Mouse (Mus musculus): Measurements from ENCODE around the gene Eif1ax. TPM values are rescaled to one million over a fixed set of nuclear protein-coding genes. Genes with fewer than 3 reads are reported as not detected.
A peak's percentile ranks its signal among the peaks of the same experiment; 100 is the strongest.
"Not testable (repeated sequence)": the region's sequence is repeated elsewhere in the genome, so short reads cannot be mapped to it uniquely, and the experiment has no call there.

Gene Eif1ax
- polyA plus RNA-seq (2015; fragmentation: Nextera tagmentation; extraction: Ambion mirVana), result 108 and 118 TPM in 2 replicates

- peaks cover 4% of the 10 kb centered on the region; the same call in 1 of the 2 replicates for H3K36me3 ChIP-seq
These were observed at the start of gene Eif1ax for GRCm38 (mm10) chrX:159371831-159372752. Eif1ax (plus strand) TSS chrX:159372178.

GRCm38 (mm10) chrX:159364506-159364905 lies 7.5 kb upstream of the Eif1ax start:
- no peak for ATAC-seq (ENCODE audit: low read depth)

More at GRCm38 (mm10) chrX:159371831-159372752, at the start of gene Eif1ax:
- Histone ChIP-seq H3K27ac (replicated peaks) (peak within 1 kb of the TSS; percentile 81), H3K27me3 (no peaks in the 10 kb centered on the region), H3K9ac (peak within 1 kb of the TSS; percentile 72), H3K9me3 (no peaks in the 10 kb centered on the region), H3K4me2 (peak within 1 kb of the TSS; percentile 56), H3K4me3 (peak within 1 kb of the TSS; percentile 67), H3K4me1 (replicated peaks) (peaks cover 14% of the 10 kb centered on the region)
- ATAC-seq (ENCODE audit: low read depth), result peak; percentile 97
- WGBS, result 25% methylated on average over 52 of the region's 76 CpGs

GRCm38 (mm10) chrX:159372753-159373144 lies 771 bp downstream of the Eif1ax start:
- H3K4me1 ChIP-seq (replicated peaks), result peaks cover 14% of the 10 kb centered on the region
- peak overlapping the region; percentile 81 for H3K27ac ChIP-seq (replicated peaks)
- H3K36me3 ChIP-seq, result peaks cover 5% of the 10 kb centered on the region; the same call in 1 of the 2 replicates
- peak overlapping the region; percentile 72 for H3K9ac ChIP-seq
- peak overlapping the region; percentile 67 for H3K4me3 ChIP-seq
- H3K27me3 ChIP-seq, result no peaks in the 10 kb centered on the region
- peak overlapping the region; percentile 56 for H3K4me2 ChIP-seq
- WGBS, result 21% methylated on average over 9 of the region's 9 CpGs
- H3K9me3 ChIP-seq, result no peaks in the 10 kb centered on the region
- no peak for ATAC-seq (ENCODE audit: low read depth)

More at GRCm38 (mm10) chrX:159364506-159364905, 7.5 kb upstream of the Eif1ax start:
- WGBS, result 83% methylated on average over 3 of the region's 3 CpGs
- Histone ChIP-seq H3K4me2 (no peak overlapping the region), H3K27me3 (no peaks in the 10 kb centered on the region), H3K4me3 (no peak overlapping the region), H3K4me1 (replicated peaks) (no peaks in the 10 kb centered on the region), H3K36me3 (peaks cover 11% of the 10 kb centered on the region), H3K27ac (replicated peaks) (no peak overlapping the region), H3K9me3 (no peaks in the 10 kb centered on the region), H3K9ac (no peak overlapping the region)

- no peak for ATAC-seq (ENCODE audit: low read depth)
- Histone ChIP-seq H3K36me3 (peaks cover 9% of the 10 kb centered on the region), H3K4me1 (replicated peaks) (no peaks in the 10 kb centered on the region), H3K4me2 (no peak overlapping the region), H3K9ac (no peak overlapping the region), H3K27me3 (no peaks in the 10 kb centered on the region), H3K4me3 (no peak overlapping the region), H3K9me3 (no peaks in the 10 kb centered on the region), H3K27ac (replicated peaks) (peak overlapping the region; percentile 23; the same call in 1 of the 2 replicates)
- WGBS, result 75% methylated on average over 9 of the region's 9 CpGs
These were observed 15.1 kb downstream of the Eif1ax start for GRCm38 (mm10) chrX:159387105-159387504.

GRCm38 (mm10) chrX:159388953-159389352 lies 17.0 kb downstream of the Eif1ax start:
- no peak overlapping the region for H3K4me3 ChIP-seq
- no peaks in the 10 kb centered on the region for H3K4me1 ChIP-seq (replicated peaks)
- H3K9me3 ChIP-seq, result no peaks in the 10 kb centered on the region
- H3K27me3 ChIP-seq, result no peaks in the 10 kb centered on the region
- H3K4me2 ChIP-seq, result no peak overlapping the region
- no peak overlapping the region for H3K27ac ChIP-seq (replicated peaks)
- H3K9ac ChIP-seq, result no peak overlapping the region
- ATAC-seq (ENCODE audit: low read depth), result no peak
- peaks cover 5% of the 10 kb centered on the region for H3K36me3 ChIP-seq

- H3K4me2 ChIP-seq, result no peak overlapping the region
- no peaks in the 10 kb centered on the region for H3K4me1 ChIP-seq (replicated peaks)
- no peaks in the 10 kb centered on the region for H3K27me3 ChIP-seq
- ATAC-seq (ENCODE audit: low read depth), result no peak
- 74% methylated on average over 6 of the region's 6 CpGs for WGBS
- peaks cover 4% of the 10 kb centered on the region for H3K36me3 ChIP-seq
- H3K9me3 ChIP-seq, result no peaks in the 10 kb centered on the region
- H3K27ac ChIP-seq (replicated peaks), result no peak overlapping the region
- no peak overlapping the region for H3K9ac ChIP-seq
- no peak overlapping the region for H3K4me3 ChIP-seq
These were observed 18.5 kb downstream of the Eif1ax start for GRCm38 (mm10) chrX:159390347-159390962.

GRCm38 (mm10) chrX:159391239-159391638 lies 19.3 kb downstream of the Eif1ax start:
- Histone ChIP-seq H3K9me3 (no peaks in the 10 kb centered on the region), H3K27ac (replicated peaks) (no peak overlapping the region), H3K27me3 (no peaks in the 10 kb centered on the region), H3K9ac (no peak overlapping the region), H3K36me3 (no peaks in the 10 kb centered on the region), H3K4me2 (no peak overlapping the region), H3K4me1 (replicated peaks) (no peaks in the 10 kb centered on the region), H3K4me3 (no peak overlapping the region)
- 80% methylated on average over 3 of the region's 3 CpGs for WGBS
- ATAC-seq (ENCODE audit: low read depth), result no peak

- no peak overlapping the region for H3K4me2 ChIP-seq
- H3K27ac ChIP-seq (replicated peaks), result no peak overlapping the region
- no peaks in the 10 kb centered on the region for H3K4me1 ChIP-seq (replicated peaks)
- H3K9me3 ChIP-seq, result no peaks in the 10 kb centered on the region
- no peaks in the 10 kb centered on the region for H3K27me3 ChIP-seq
- H3K9ac ChIP-seq, result no peak overlapping the region
- H3K4me3 ChIP-seq, result no peak overlapping the region
- no peak for ATAC-seq (ENCODE audit: low read depth)
- no peaks in the 10 kb centered on the region for H3K36me3 ChIP-seq
- WGBS, result 19% methylated on average over 4 of the region's 4 CpGs
These were observed 37.3 kb downstream of the Eif1ax start for GRCm38 (mm10) chrX:159409253-159409652.

GRCm38 (mm10) chrX:159414130-159414828 lies 42.3 kb downstream of the Eif1ax start, which contains the start of gene Map7d2:
Map7d2 (plus strand) TSS chrX:159414572.
- peak within 1 kb of the TSS; percentile 66 for H3K4me2 ChIP-seq
- 12% methylated on average over 55 of the region's 83 CpGs for WGBS
- no peaks in the 10 kb centered on the region for H3K4me1 ChIP-seq (replicated peaks)
- H3K9me3 ChIP-seq, result no peaks in the 10 kb centered on the region
- peak within 1 kb of the TSS; percentile 73 for H3K9ac ChIP-seq
- peak within 1 kb of the TSS; percentile 80 for H3K27ac ChIP-seq (replicated peaks)
- peak; percentile 96 for ATAC-seq (ENCODE audit: low read depth)
- no peaks in the 10 kb centered on the region for H3K36me3 ChIP-seq
- H3K4me3 ChIP-seq, result peak within 1 kb of the TSS; percentile 59
- peaks cover 12% of the 10 kb centered on the region for H3K27me3 ChIP-seq

- peak; percentile 77 for ATAC-seq (ENCODE audit: low read depth)
- Histone ChIP-seq H3K4me3 (peak overlapping the region; percentile 59), H3K9ac (peak overlapping the region; percentile 73), H3K9me3 (no peaks in the 10 kb centered on the region), H3K4me2 (peak overlapping the region; percentile 66), H3K36me3 (no peaks in the 10 kb centered on the region), H3K27ac (replicated peaks) (peak overlapping the region; percentile 80), H3K4me1 (replicated peaks) (no peaks in the 10 kb centered on the region), H3K27me3 (peaks cover 15% of the 10 kb centered on the region)
- WGBS, result 25% methylated on average over 49 of the region's 65 CpGs
These were observed 43.1 kb downstream of the Eif1ax start for GRCm38 (mm10) chrX:159414829-159415673.

- not testable (repeated sequence) for ATAC-seq (ENCODE audit: low read depth); H3K4me2 ChIP-seq; H3K36me3 ChIP-seq; H3K27me3 ChIP-seq; H3K9me3 ChIP-seq; H3K9ac ChIP-seq; H3K4me3 ChIP-seq; H3K27ac ChIP-seq (replicated peaks); H3K4me1 ChIP-seq (replicated peaks)
- WGBS, result 94% methylated on average over 3 of the region's 3 CpGs
These were observed 58.5 kb downstream of the Eif1ax start for GRCm38 (mm10) chrX:159430507-159430906.

Data from neural tube, embryonic 13.5 days (tissue).